Mouse (Mus musculus) testis, adult 2 months (tissue): ENCODE data around the gene Dnajb3.

Source experiments
- CTCF ChIP-seq: fragments of 200-500 bp; IDR thresholded peaks from 2 replicates; pipeline ENCODE4 v1.5.1; 2012; ENCODE audit warnings: low read depth, mild to moderate bottlenecking, inconsistent platforms, low read length, moderate library complexity; ENCODE audit not compliant: control insufficient read depth, insufficient read depth, insufficient replicate concordance
- POLR2A ChIP-seq: fragments of 200-500 bp; IDR thresholded peaks from 2 replicates; pipeline ENCODE4 v1.6.1; 2012; ENCODE audit warnings: low read depth, mild to moderate bottlenecking, inconsistent platforms, low read length, moderate library complexity; ENCODE audit not compliant: control insufficient read depth

- no peak for TF ChIP-seq POLR2A
- TF ChIP-seq CTCF, result no peak
Observed at GRCm38 (mm10) chr1:88250023-88250422, 44.4 kb upstream of the Dnajb3 start.
